Mouse (Mus musculus): ENCODE measurements around the gene Kdelr3. TPM values are rescaled to one million over a fixed set of nuclear protein-coding genes. Genes with fewer than 3 reads are reported as not detected.

The Kdelr3 gene
- total RNA-seq, 2 experiments from 2014 or later: not detected

- no peak for ATAC-seq (replicated peaks; ENCODE audit: low FRiP score, poor library complexity, severe bottlenecking)
These were observed 36.4 kb downstream of the Kdelr3 start for GRCm38 (mm10) chr15:79552566-79552965.

DNA sequence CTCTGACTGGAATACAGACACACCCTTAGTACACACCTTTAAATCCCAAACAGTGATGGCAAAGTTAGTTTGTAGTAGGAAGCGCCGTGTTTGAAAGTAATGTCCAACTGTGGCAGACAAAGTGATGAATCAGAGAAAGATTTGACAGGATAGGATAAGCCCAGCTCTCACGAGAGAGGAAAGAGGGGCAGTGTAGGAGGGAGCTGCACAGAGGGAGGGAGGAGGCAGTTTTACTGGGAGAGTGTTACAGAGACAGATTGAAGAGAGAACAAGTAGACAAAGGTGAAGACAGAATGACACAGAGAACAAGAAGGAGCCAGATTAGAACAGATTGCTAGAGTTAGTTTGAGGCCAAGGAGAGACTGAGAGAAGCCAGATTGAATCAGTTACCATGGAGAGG, 43.4 kb downstream of the Kdelr3 start:
- ATAC-seq (replicated peaks; ENCODE audit: low FRiP score, poor library complexity, severe bottlenecking): no peak

DNA sequence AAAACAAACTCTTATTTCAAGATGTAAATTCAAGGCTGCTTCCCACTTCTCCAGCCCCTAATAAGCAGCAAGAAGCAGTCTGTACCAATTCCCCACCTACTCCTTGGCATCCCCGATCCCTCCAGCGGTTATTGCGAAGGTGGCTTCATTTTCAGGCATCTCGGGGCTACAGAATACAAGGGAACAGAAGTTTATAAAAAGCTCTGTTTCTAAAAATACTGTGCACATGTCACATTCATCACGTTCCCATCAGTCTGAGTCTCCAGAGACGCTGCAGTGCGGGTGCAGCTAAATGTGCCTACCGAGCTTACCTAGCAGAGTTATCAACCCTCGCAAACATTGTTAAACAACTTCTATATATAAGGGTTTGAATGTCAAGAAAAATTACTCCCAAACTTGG, 46.2 kb downstream of the Kdelr3 start:
- no peak for ATAC-seq (replicated peaks; ENCODE audit: low FRiP score, poor library complexity, severe bottlenecking)

DNA sequence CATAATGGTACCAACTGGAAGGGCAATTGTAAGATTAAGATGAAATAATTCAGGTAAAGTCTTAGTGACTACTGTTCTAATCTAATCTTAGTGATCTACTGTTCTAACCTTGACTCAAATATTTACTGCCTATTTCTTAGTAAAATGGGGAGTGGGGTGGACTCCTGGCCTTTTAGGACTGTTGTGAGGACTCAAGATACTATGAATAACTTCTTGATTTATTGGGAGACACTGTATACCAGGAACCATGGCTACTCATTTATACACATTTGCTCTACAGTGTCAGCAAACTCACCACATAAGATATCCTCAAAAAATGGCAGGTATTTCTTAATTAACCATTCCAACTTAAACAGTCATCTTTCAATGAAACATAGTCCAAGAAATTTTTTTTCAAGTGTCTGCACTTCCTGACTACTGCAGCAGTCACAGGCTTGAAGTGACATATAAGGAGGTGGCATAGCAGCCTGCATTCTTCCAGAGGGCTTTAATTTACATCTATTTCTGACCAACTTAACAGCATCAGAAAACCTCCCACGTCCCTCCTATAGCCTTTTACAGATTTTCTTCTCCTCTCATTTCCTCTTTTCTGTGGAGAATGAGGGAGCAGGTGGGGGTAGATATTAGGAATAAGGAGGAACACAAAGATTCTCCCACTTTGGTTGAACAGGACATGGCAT, 59.5 kb downstream of the Kdelr3 start:
- no peak for ATAC-seq (replicated peaks; ENCODE audit: low FRiP score, poor library complexity, severe bottlenecking)

GRCm38 (mm10) chr15:79576947-79577346, 60.7 kb downstream of the Kdelr3 start:
- no peak for ATAC-seq (replicated peaks; ENCODE audit: low FRiP score, poor library complexity, severe bottlenecking)

Other genes starting within 250 kb of the Kdelr3 start
- gene Baiap2l2, start 230.9 kb upstream of the Kdelr3 start, total RNA-seq (2015; ENCODE audit: low replicate concordance): not detected in 2 replicates
- not detected in 2 replicates for gene Baiap2l2, start 230.9 kb upstream of the Kdelr3 start, total RNA-seq (2017; ENCODE audit: low replicate concordance)
- 1.9 and 4.6 TPM in 2 replicates for gene Pla2g6, start 188.0 kb upstream of the Kdelr3 start, total RNA-seq (2015; ENCODE audit: low replicate concordance)
- gene Pla2g6, start 188.0 kb upstream of the Kdelr3 start, total RNA-seq (2017; ENCODE audit: low replicate concordance): 4.0 and 4.9 TPM in 2 replicates
- not detected in 2 replicates for gene Maff, start 169.8 kb upstream of the Kdelr3 start, total RNA-seq (2015; ENCODE audit: low replicate concordance)
- gene Maff, start 169.8 kb upstream of the Kdelr3 start, total RNA-seq (2017; ENCODE audit: low replicate concordance): not detected in 2 replicates
- gene Tmem184b, start 112.8 kb upstream of the Kdelr3 start, total RNA-seq (2015; ENCODE audit: low replicate concordance): 4.8 and 5.2 TPM in 2 replicates
- 2.6 and 9.4 TPM in 2 replicates for gene Tmem184b, start 112.8 kb upstream of the Kdelr3 start, total RNA-seq (2017; ENCODE audit: low replicate concordance)
- 13.2 and 14.6 TPM in 2 replicates for gene Csnk1e, start 60.8 kb upstream of the Kdelr3 start, total RNA-seq (2015; ENCODE audit: low replicate concordance)
- 3.9 and 16.3 TPM in 2 replicates for gene Csnk1e, start 60.8 kb upstream of the Kdelr3 start, total RNA-seq (2017; ENCODE audit: low replicate concordance)
- gene Kcnj4, start 11.2 kb upstream of the Kdelr3 start, total RNA-seq (2015; ENCODE audit: low replicate concordance): not detected in 2 replicates
- not detected in 2 replicates for gene Kcnj4, start 11.2 kb upstream of the Kdelr3 start, total RNA-seq (2017; ENCODE audit: low replicate concordance)
- 58.0 and 58.7 TPM in 2 replicates for gene Ddx17, start 30.3 kb downstream of the Kdelr3 start, total RNA-seq (2015; ENCODE audit: low replicate concordance)
- gene Ddx17, start 30.3 kb downstream of the Kdelr3 start, total RNA-seq (2017; ENCODE audit: low replicate concordance): 96.5 and 123 TPM in 2 replicates
- 0.42 and 6.7 TPM in 2 replicates for gene Dmc1, start 88.7 kb downstream of the Kdelr3 start, total RNA-seq (2015; ENCODE audit: low replicate concordance)
- 2.0 TPM in 2 replicates for gene Dmc1, start 88.7 kb downstream of the Kdelr3 start, total RNA-seq (2017; ENCODE audit: low replicate concordance)
- 3.3 and 3.5 TPM in 2 replicates for gene Fam227a, start 142.5 kb downstream of the Kdelr3 start, total RNA-seq (2015; ENCODE audit: low replicate concordance)
- 0.70 and 5.0 TPM in 2 replicates for gene Fam227a, start 142.5 kb downstream of the Kdelr3 start, total RNA-seq (2017; ENCODE audit: low replicate concordance)
- gene Cby1, start 142.8 kb downstream of the Kdelr3 start, total RNA-seq (2015; ENCODE audit: low replicate concordance): 0.77 and 4.4 TPM in 2 replicates
- 5.3 and 16.6 TPM in 2 replicates for gene Cby1, start 142.8 kb downstream of the Kdelr3 start, total RNA-seq (2017; ENCODE audit: low replicate concordance)
- 40.9 and 49.3 TPM in 2 replicates for gene Tomm22, start 154.4 kb downstream of the Kdelr3 start, total RNA-seq (2015; ENCODE audit: low replicate concordance)
- 26.8 and 57.8 TPM in 2 replicates for gene Tomm22, start 154.4 kb downstream of the Kdelr3 start, total RNA-seq (2017; ENCODE audit: low replicate concordance)
- 6.0 and 6.7 TPM in 2 replicates for gene Josd1, start 171.5 kb downstream of the Kdelr3 start, total RNA-seq (2015; ENCODE audit: low replicate concordance)
- 9.1 and 9.2 TPM in 2 replicates for gene Josd1, start 171.5 kb downstream of the Kdelr3 start, total RNA-seq (2017; ENCODE audit: low replicate concordance)
- 14.4 and 35.2 TPM in 2 replicates for gene Gtpbp1, start 174.4 kb downstream of the Kdelr3 start, total RNA-seq (2015; ENCODE audit: low replicate concordance)
- 23.6 and 31.2 TPM in 2 replicates for gene Gtpbp1, start 174.4 kb downstream of the Kdelr3 start, total RNA-seq (2017; ENCODE audit: low replicate concordance)
- 23.4 and 26.5 TPM in 2 replicates for gene Sun2, start 226.1 kb downstream of the Kdelr3 start, total RNA-seq (2015; ENCODE audit: low replicate concordance)
- gene Sun2, start 226.1 kb downstream of the Kdelr3 start, total RNA-seq (2017; ENCODE audit: low replicate concordance): 44.7 and 48.8 TPM in 2 replicates